Mouse (Mus musculus) limb, embryonic 10.5 days (tissue): Measurements from ENCODE around the gene Gemin6. TPM values are rescaled to one million over a fixed set of nuclear protein-coding genes. Genes with fewer than 3 reads are reported as not detected.
"Not testable (repeated sequence)": the region's sequence is repeated elsewhere in the genome, so short reads cannot be mapped to it uniquely, and the experiment has no call there.

Experiments
- DNase-seq: peaks from one replicate; pipeline ENCODE4 v3.0.0-alpha.2; 2017; ENCODE audit warnings: low spot score
- H3K27ac ChIP-seq: fragments of 300-500 bp; sonication (generic); 2 replicates; pipeline ENCODE4 v1.5.1; 2016; ENCODE audit warnings: mild to moderate bottlenecking
- H3K27me3 ChIP-seq: fragments of 300-500 bp; sonication (generic); 2 replicates; pipeline ENCODE4 v1.6.1; 2016; ENCODE audit warnings: low read depth, mild to moderate bottlenecking; ENCODE audit not compliant: poor library complexity, severe bottlenecking
- H3K36me3 ChIP-seq: fragments of 300-500 bp; sonication (generic); 2 replicates; pipeline ENCODE4 v1.6.1; 2016; ENCODE audit warnings: mild to moderate bottlenecking, moderate library complexity
- H3K4me1 ChIP-seq: fragments of 300-500 bp; sonication (generic); 2 replicates; pipeline ENCODE4 v1.6.1; 2016
- H3K4me3 ChIP-seq: fragments of 300-500 bp; sonication (generic); 2 replicates; pipeline ENCODE4 v1.5.1; 2016; ENCODE audit warnings: mild to moderate bottlenecking, moderate library complexity
- H3K9me3 ChIP-seq: fragments of 300-500 bp; sonication (generic); replicated peaks from 2 replicates; pipeline ENCODE4 v1.6.1; 2016; ENCODE audit warnings: mild to moderate bottlenecking
- WGBS: fragments of 180-500 bp; shearing (Covaris S2); methylation state at CpG from one replicate; pipeline ENCODE4 v1.1.7; 2016; 5-methylcytosine and 5-hydroxymethylcytosine counted together
- polyA plus RNA-seq: library from polyadenylated mRNA; unstranded; fragments of >200 nt; fragmentation: Nextera tagmentation; extraction: Ambion mirVana; gene quantifications from 2 replicates; pipeline ENCODE4 v1.2.1, GENCODE M21; 2016

The Gemin6 gene
- polyA plus RNA-seq, 1 experiment from 2014 or later = 52.2 TPM

DNA sequence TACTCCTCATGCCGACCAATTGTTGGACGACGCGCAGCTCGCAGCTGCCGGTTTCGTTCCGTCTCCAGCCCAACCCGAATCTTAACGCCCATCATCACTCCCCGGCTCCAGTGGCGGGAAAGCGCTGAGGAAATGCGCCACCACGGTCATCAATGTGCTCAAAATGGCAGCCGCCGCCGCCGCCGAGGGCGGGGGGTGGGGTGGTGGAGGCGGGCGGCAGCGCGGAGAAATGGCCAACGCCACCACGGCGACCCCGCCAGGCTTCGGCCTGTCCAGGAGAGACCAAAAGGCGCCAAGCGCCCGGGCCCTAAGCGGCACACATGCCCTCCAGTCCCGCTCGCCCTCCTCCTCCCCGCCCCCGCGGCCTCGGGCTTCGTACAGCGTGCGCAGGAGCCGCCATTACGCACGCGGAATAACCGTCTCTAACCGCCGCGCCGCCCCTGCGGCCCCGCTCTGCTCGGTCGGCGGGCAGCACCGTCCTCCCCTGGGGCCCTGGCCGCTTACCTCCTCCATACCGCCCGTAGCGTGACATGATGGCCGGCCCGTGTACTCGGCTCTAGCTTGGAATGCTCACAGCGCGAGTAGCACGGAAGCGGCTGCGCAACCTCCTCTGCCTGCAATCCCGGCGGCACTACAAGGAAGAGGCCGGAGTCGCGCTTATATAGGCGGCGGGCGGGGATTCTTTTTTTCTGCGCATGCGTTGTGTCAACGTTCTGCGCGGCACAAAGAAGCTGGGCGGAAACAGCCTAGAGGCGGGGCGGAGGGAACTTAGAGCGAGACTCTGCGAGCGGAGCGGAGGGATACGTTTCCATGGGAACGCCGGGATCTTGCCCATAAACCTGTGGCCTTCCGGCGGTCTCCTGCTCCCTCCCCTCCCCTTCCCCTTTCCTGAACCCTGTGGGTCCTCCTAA, 17.3 kb upstream of the Gemin6 start, which contains the start of the genes Srsf7 and Ttc39d:
TSS of gene Srsf7 (minus strand) at position 637 of the 911 bp plus-strand sequence.
TSS of gene Ttc39d (plus strand) at position 790 of the 911 bp plus-strand sequence.
- Histone ChIP-seq H3K36me3 (peaks cover 41% of the 10 kb centered on the region), H3K27me3 (no peaks in the 10 kb centered on the region), H3K4me3 (peak within 1 kb of the TSS; percentile 98), H3K4me1 (peaks cover 8% of the 10 kb centered on the region), H3K27ac (peak within 1 kb of the TSS; percentile 100), H3K9me3 (no peaks in the 10 kb centered on the region)
- under 1% methylated on average over 93 of the region's 95 CpGs for WGBS
- peak; percentile 99 for DNase-seq

DNA sequence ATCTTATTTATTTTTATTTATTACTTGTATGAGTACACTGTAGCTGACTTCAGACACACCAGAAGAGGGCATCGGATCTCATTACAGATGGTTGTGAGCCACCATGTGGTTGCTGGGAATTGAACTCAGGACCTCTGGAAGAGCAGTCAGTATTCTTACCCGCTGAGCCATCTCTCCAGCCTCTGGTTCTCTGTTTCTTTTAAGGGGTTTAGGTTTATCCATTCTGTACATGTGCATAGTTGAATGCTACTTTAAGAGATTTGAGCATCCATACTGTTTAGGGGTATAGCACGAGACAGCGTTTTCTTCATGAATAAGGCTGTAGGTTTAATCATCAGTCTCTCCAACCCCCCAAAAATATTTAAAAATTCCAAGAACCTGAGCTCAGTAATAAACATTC, 10.2 kb upstream of the Gemin6 start:
- H3K9me3 ChIP-seq, H3K27me3 ChIP-seq: not testable (repeated sequence)

GRCm38 (mm10) chr17:80220131-80220530, 4.1 kb upstream of the Gemin6 start:
- DNase-seq = no peak
- Histone ChIP-seq H3K9me3 (no peaks in the 10 kb centered on the region), H3K27me3 (no peaks in the 10 kb centered on the region), H3K4me3 (no peak overlapping the region), H3K4me1 (no peaks in the 10 kb centered on the region; the same call in 1 of the 2 replicates), H3K36me3 (no peaks in the 10 kb centered on the region), H3K27ac (no peak overlapping the region)
- WGBS = 76% methylated on average over 2 of the region's 2 CpGs

More for the DNA sequence above, 10.2 kb upstream of the Gemin6 start:
- H3K4me3 ChIP-seq, H3K27ac ChIP-seq, DNase-seq, H3K36me3 ChIP-seq, H3K4me1 ChIP-seq: not testable (repeated sequence)
- 93% methylated on average over 4 of the region's 4 CpGs for WGBS

GRCm38 (mm10) chr17:80221202-80221601, 3.0 kb upstream of the Gemin6 start:
- Histone ChIP-seq H3K27me3 (no peaks in the 10 kb centered on the region), H3K4me3 (no peak overlapping the region), H3K27ac (no peak overlapping the region), H3K4me1 (no peaks in the 10 kb centered on the region; the same call in 1 of the 2 replicates), H3K9me3 (no peaks in the 10 kb centered on the region), H3K36me3 (no peaks in the 10 kb centered on the region)
- 77% methylated on average over 9 of the region's 9 CpGs for WGBS
- no peak for DNase-seq

DNA sequence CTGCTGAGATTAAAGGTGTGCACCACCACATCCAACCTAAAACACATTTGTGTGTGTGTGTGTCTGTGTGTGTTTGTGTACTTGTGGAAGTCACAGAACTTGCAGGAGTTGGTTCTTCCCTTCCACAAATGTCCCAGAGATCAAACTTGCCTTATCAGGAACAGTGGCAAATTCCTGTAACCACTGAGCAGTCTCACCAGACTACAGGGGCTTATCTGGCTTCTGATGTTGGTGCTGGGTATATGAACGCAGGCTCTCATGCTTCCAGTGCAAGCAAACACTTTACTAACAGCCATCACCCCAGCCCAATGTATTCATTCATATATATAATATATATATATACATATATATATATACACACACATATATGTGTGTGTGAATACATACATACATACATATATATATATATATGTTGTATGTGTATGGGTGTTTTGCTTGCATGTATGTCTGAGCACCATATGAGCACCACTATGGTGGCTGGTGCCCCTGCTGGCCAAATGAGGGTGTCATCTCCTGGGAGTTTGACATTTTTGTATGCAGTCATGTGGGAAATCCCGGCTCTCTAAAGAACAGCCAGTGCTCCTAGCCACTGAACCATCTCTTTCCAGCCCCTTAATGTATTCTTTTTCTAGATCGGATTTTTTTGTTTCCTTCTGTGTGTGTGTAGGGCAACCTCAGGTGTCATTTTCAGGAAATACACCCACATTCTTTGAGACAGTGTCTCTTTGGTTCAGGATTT, 2.2 kb upstream of the Gemin6 start:
- H3K9me3 ChIP-seq = no peaks in the 10 kb centered on the region
- H3K4me1 ChIP-seq = no peaks in the 10 kb centered on the region; the same call in 1 of the 2 replicates
- H3K27me3 ChIP-seq = no peaks in the 10 kb centered on the region
- 77% methylated on average over 3 of the region's 3 CpGs for WGBS
- H3K4me3 ChIP-seq = no peak overlapping the region
- DNase-seq = no peak
- H3K27ac ChIP-seq = no peak overlapping the region
- peaks cover 2% of the 10 kb centered on the region; the same call in 1 of the 2 replicates for H3K36me3 ChIP-seq

DNA sequence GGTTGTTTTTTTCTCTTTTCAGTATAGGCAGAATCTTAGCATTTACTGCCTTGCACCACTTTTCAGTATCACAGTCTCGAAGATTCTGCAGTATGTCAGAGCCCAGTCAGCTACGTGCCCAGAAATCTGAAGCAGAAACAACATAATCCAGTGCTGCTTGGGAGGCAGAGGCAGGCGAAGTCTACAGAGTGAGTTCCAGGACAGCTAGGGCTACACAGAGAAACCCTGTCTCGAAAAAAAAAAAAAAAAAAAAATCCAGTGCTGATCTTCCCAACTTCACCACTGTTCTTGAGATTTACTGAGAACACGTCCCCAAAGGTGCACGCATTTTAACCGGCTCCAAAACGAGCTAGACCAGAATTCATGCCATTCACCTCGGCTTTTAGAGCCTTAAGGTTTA, 412 bp upstream of the Gemin6 start:
- Histone ChIP-seq H3K9me3 (no peaks in the 10 kb centered on the region), H3K4me1 (no peaks in the 10 kb centered on the region; the same call in 1 of the 2 replicates), H3K27ac (peak overlapping the region; percentile 89), H3K36me3 (peaks cover 19% of the 10 kb centered on the region), H3K4me3 (peak overlapping the region; percentile 68), H3K27me3 (no peaks in the 10 kb centered on the region)
- 15% methylated on average over 9 of the region's 9 CpGs for WGBS
- no peak for DNase-seq

- Histone ChIP-seq H3K4me3 (peak overlapping the region; percentile 68), H3K36me3 (peaks cover 29% of the 10 kb centered on the region), H3K27ac (peak overlapping the region; percentile 89)
- not testable (repeated sequence) for H3K9me3 ChIP-seq, DNase-seq, H3K4me1 ChIP-seq, H3K27me3 ChIP-seq
- 57% methylated on average over 5 of the region's 5 CpGs for WGBS
Measured at GRCm38 (mm10) chr17:80225142-80225541, 901 bp downstream of the Gemin6 start.

DNA sequence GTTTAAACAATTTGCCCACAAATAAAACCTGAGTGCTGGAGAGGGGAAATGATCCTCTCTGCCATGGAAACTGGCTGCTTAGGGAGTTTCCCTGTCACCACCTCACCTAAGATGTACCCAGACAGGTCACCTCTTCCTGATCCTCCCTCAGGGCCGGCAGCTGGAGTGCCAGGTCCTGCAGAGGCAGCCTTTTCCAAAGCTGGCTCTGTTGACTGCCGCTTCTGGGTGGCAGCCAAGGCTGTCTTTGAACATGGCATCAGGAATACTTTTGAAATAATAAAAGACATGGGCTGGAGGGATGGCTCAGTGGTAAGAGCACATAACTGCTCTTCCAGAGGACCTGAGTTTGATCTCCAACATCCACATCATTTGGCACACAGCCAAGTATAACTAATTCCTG, 5.2 kb downstream of the Gemin6 start:
- H3K4me3 ChIP-seq = no peak overlapping the region
- H3K9me3 ChIP-seq = no peaks in the 10 kb centered on the region
- no peaks in the 10 kb centered on the region; the same call in 1 of the 2 replicates for H3K4me1 ChIP-seq
- peaks cover 34% of the 10 kb centered on the region for H3K36me3 ChIP-seq
- no peak for DNase-seq
- WGBS = 98% methylated on average over 2 of the region's 2 CpGs
- H3K27ac ChIP-seq = no peak overlapping the region
- H3K27me3 ChIP-seq = no peaks in the 10 kb centered on the region

DNA sequence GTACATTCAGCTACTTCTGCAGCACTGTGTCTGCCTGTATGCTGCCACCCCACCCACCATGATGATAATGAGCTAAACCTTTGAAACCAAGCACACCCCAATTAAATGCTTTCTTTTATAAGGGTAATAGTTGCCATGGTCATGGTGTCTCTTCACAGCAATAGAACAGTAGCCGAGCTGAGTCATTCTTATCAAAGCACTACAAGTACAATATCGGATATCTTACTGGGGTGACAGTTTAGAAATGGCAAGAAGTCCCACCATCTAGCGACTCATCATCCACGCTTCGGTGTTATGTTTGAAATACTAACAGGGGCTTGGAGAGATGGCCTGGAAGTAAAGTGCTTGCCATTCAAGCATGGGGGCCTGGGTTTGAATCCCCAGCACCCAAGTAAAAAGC, 9.6 kb downstream of the Gemin6 start:
- DNase-seq = no peak
- Histone ChIP-seq H3K4me1 (no peaks in the 10 kb centered on the region), H3K9me3 (no peaks in the 10 kb centered on the region), H3K27ac (no peak overlapping the region), H3K27me3 (no peaks in the 10 kb centered on the region), H3K36me3 (peaks cover 37% of the 10 kb centered on the region), H3K4me3 (no peak overlapping the region)
- WGBS = 92% methylated on average over 5 of the region's 5 CpGs

DNA sequence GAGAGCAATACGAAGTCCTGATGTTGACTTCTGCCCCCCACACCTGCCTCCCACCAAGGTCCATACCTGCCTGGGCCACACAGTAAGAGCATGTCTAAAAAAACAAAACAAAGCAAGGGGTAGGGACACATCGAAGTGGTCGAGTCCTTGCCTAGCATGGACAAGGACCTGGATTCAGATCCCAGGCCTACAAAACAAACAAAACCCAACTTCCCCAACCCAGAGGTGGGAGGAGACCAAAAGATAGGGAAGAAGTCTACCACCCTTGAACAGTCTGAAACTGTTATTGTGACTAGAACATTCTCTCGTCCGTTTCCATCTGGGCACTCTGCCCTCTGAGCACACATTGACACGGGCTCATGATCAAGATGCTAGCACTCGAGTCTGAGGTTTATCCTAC, 10.1 kb downstream of the Gemin6 start:
- peaks cover 37% of the 10 kb centered on the region for H3K36me3 ChIP-seq
- no peaks in the 10 kb centered on the region for H3K9me3 ChIP-seq
- no peak overlapping the region for H3K27ac ChIP-seq
- 92% methylated on average over 7 of the region's 7 CpGs for WGBS
- H3K4me3 ChIP-seq = no peak overlapping the region
- no peak for DNase-seq
- no peaks in the 10 kb centered on the region for H3K4me1 ChIP-seq
- H3K27me3 ChIP-seq = no peaks in the 10 kb centered on the region

GRCm38 (mm10) chr17:80235477-80235876, 11.2 kb downstream of the Gemin6 start:
- Histone ChIP-seq H3K27me3 (no peaks in the 10 kb centered on the region), H3K9me3 (no peaks in the 10 kb centered on the region), H3K27ac (no peak overlapping the region), H3K4me1 (no peaks in the 10 kb centered on the region), H3K36me3 (peaks cover 41% of the 10 kb centered on the region), H3K4me3 (no peak overlapping the region)
- 88% methylated on average over 3 of the region's 3 CpGs for WGBS
- DNase-seq = no peak

DNA sequence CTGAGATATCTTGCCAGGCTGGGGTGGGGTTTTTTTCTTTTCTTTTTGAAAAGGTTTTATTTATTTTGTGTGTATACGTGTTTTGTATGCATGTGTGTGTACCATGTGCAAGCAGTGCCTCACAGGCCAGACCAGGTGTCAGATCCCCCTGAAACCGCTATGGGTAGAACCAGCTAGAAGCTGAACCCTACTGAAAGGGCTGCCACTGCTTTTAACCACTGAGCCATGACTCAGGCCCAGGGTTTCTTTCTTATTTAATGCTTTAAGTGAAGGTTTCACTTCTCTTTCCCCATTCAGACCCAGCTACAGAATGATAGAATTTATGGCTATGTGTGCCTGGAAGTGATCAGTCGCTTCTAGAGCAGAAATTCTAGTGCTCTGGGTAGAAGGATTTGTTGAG, 12.6 kb downstream of the Gemin6 start:
- no peak for DNase-seq
- H3K36me3 ChIP-seq = peaks cover 49% of the 10 kb centered on the region

GRCm38 (mm10) chr17:80237475-80237874, 13.2 kb downstream of the Gemin6 start:
- no peak for DNase-seq
- 89% methylated on average over 5 of the region's 5 CpGs for WGBS
- Histone ChIP-seq H3K36me3 (peaks cover 56% of the 10 kb centered on the region), H3K9me3 (no peaks in the 10 kb centered on the region), H3K4me1 (no peaks in the 10 kb centered on the region), H3K27ac (no peak overlapping the region), H3K27me3 (no peaks in the 10 kb centered on the region), H3K4me3 (no peak overlapping the region)

More for the DNA sequence above, 12.6 kb downstream of the Gemin6 start:
- WGBS = 94% methylated on average over 3 of the region's 3 CpGs
- no peaks in the 10 kb centered on the region for H3K9me3 ChIP-seq
- no peak overlapping the region for H3K27ac ChIP-seq
- H3K4me3 ChIP-seq = no peak overlapping the region
- no peaks in the 10 kb centered on the region for H3K4me1 ChIP-seq
- no peaks in the 10 kb centered on the region for H3K27me3 ChIP-seq
